Mouse (Mus musculus) activated CD4-positive, CD25-positive, alpha-beta regulatory T cell, adult 4 months (primary cell): ENCODE data around the gene Evl. TPM values are rescaled to one million over a fixed set of nuclear protein-coding genes. Genes with fewer than 3 reads are reported as not detected.

Experiments used
- ATAC-seq: one replicate; pipeline ENCODE4 v1.8.0; 2017
- polyA plus RNA-seq, 2 experiments: library from polyadenylated mRNA; unstranded; fragments of 100-300 nt; shearing (Covaris generic); gene quantifications; one replicate each; pipeline ENCODE4 v1.2.1; 2017

The Evl gene
- polyA plus RNA-seq, 2 experiments from 2014 or later = 212 to 251 TPM

GRCm38 (mm10) chr12:108591586-108591985 is 37.1 kb downstream of the Evl start:
- ATAC-seq = no peak

DNA sequence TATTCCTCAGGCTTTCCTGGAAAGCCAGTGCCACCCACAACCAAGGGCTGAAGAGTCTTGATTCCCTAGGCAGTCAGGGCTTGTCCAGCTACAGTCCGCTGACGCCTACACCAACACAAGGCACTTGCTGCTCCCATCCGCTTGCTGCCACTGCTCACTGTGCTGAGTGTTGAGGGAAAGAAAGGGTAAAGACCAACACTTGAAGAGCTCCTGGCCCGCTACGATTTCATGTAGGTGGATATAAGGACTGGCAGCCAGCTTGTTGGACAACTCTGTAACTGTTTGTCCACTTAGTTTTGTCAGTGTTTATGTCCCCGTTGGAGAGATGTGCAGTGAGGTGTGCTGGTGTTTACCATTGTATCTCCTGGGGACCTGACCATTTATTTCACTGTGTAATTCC is 38.3 kb downstream of the Evl start:
- ATAC-seq = no peak

GRCm38 (mm10) chr12:108600864-108601263 is 46.3 kb downstream of the Evl start:
- no peak for ATAC-seq

GRCm38 (mm10) chr12:108601326-108601725 is 46.8 kb downstream of the Evl start:
- ATAC-seq = no peak

GRCm38 (mm10) chr12:108604546-108604945 is 50.0 kb downstream of the Evl start:
- no peak for ATAC-seq

DNA sequence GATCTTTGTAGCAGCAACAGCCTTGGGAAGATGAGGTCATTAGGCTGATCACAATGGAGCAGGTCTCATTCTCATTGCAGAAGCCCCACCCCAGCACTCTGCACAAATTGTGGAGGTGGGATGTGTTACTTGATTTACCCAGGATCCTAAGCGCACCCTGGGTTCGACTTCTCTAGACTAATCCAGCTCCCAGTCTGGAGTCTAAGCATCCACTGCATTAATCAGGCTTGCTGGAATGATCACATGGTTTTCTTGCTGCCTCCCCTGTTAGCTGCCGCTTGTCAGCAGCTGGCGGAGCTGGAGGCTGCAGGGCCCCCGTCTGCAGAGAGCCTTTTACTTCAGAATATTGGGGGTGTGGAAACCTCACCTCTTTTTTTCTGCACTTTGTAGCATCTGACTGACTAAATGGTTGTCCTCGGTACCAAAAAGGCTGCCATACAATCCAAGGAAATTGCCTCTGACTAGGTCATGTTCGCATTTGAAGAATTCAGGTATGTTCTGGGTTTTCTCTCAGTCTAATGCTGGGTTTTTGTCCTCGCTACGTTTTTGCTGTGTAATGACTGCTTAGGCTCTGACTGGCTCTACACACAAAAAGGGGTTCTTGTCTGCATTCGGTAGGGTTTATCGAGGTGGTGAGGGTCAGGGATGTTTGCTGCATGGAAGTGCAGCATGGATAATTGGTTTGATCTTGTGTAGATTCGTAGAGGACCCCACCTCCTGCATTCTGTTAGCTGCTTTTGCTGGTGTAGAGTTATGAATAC is 51.2 kb downstream of the Evl start:
- ATAC-seq = no peak

GRCm38 (mm10) chr12:108606321-108606720 is 51.8 kb downstream of the Evl start:
- no peak for ATAC-seq

GRCm38 (mm10) chr12:108609446-108609845 is 54.9 kb downstream of the Evl start:
- no peak for ATAC-seq

DNA sequence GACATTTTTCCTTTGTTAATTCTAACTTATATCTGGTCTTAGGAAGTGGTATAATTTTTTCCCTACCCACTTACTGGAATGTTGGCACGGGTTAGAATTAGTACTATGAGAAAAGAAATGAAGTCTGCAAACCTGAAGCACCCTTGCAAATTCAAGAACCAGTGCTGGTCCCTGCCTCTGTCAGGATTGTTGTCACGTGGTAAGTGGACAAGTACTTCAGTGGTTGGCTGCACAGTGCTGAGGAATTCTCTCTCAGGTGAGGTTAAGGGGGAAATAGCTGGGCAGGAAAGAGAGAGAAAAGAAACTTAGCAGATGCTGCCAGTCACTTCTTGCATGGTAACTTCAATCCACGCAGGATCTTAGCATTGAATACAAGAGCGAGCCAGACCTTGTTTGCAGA is 55.7 kb downstream of the Evl start:
- ATAC-seq = no peak

DNA sequence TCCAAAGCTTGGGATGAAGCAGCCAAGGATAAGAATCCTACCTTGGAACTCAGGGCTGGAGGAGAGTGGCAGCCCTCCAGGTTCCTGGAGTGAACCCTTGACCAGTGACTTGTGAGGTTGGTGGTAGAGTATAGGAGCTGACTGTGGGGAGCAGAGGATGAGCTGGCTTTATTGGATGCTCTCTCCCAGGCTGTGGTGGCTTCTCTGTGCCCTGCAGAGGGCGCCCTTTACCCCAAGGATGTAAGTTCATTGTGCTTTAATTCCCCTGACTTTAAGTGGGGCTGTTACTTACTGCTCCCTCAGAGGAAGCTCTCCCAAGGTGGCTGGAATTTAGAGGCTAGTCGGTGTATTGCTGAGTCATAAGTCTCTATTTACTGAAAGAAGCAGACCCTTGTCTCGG is 58.6 kb downstream of the Evl start:
- ATAC-seq = peak; percentile 88

DNA sequence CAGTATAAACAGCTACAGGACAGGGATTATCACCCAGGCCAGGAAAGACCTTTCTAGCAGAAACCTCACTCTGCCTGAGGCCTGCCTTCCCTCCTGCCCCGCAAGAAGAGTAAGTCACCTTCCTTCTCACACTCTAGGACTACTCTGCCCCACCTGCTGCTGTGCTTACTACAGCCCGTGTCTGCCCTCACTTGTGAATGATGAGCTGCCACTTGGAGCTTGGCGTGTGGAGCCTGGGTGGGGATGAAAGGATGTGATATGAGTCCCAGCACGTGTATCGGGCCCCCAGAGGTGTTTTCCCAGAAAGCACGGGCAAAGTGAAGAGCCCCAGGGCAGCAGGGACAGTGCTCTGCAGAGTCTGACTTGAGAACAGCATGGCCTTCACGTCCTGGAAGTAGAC is 63.0 kb downstream of the Evl start:
- peak; percentile 31 for ATAC-seq

DNA sequence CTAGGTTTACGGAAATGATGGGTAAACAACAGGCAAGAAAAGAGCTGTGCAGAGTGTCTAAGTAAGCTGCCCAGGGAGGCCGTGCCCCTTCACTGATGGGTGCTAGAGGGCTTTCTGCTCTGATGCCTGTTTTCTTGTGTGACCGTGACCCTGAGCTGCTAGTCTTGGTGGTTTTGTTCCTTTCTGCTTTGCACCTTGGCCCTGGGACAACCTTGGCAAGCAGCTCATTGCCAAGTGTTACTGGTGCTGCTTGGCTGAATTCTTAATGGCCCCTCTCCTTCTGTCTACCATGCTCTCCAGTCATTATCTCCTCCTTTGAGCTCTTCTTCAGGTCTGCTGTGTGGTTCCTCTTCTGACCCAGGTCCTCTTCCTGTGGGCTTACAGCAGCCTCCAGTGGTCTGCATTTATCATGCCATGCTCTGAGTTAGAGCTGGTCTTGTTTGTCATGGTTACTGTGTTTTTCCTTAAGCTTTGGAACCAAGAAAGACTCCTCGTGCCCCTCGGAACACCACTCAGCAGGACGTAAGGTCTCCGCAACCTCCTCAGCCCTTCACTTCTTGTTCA is 65.4 kb downstream of the Evl start:
- no peak for ATAC-seq

DNA sequence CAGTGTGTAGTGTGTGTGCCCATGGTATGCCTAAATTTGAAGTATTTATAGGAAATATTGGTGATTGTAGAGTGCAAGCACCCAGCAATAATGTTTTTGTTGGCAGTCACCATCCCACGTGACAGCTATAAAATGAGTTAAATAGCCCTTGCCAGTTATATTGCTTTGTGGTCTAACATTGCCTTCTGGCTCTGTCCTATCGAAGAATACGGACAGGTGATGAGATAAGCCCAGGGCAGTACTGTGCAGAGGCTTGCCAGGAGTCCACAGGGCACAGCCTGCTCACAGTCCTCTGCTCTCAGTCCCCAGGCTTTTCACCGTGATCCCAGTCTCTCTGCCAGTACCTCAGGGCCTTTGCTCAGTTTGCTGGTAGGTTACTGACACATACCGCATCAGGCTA is 67.9 kb downstream of the Evl start:
- ATAC-seq = no peak

- ATAC-seq = no peak
These were observed 75.0 kb downstream of the Evl start for GRCm38 (mm10) chr12:108629556-108629955.

DNA sequence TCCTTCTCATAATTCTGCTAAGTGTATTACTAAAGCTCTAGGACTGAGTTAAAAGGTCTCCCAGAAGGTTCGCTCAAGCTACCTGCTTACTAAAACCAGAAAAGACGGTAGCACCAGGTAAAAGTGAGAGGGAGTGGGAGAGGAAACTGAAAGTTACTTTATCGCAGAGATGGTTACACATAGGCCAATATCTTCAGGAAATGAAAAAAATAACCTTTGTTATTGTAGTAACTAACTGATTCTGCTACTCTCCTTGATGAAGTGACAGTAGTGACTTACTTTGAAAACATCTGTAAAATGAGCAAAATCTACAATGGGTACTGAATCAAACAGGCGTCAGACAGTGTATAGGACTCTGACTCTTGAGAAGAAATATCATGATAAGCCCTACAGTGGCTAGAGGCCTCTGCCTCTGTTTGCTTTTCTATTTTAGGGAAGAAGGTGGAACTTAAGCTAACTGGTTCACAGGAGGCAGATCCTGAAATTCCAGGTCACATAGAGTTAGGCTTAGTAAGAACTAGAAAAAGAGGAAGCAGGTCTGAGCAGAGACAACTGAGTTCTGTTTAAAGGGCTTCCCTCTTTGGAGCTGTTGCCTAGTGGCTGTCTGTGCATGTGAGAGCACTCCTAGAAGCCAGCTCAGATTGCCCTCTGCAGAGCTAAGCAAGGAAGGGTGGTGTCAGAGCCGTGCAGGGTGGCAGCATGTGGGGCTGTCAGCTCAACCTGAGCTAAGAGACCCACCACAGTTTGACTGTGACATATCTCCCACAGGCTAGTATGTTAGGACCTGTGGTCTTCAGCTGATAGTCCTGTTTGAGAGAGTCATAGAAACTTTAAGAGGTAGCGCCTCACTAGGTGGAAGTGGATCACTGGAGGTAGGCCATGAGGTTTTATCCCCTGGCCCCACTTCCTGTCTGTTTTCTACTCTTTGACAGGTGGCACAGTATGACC is 76.5 kb downstream of the Evl start:
- peak; percentile 57 for ATAC-seq

GRCm38 (mm10) chr12:108632501-108632900 is 78.0 kb downstream of the Evl start:
- ATAC-seq = no peak

- ATAC-seq = peak; percentile 18
These were observed 79.5 kb downstream of the Evl start for GRCm38 (mm10) chr12:108634031-108634430.

- peak; percentile 63 for ATAC-seq
These were observed 81.0 kb downstream of the Evl start for GRCm38 (mm10) chr12:108635501-108635900.

GRCm38 (mm10) chr12:108637440-108637839 is 82.9 kb downstream of the Evl start:
- ATAC-seq = no peak

DNA sequence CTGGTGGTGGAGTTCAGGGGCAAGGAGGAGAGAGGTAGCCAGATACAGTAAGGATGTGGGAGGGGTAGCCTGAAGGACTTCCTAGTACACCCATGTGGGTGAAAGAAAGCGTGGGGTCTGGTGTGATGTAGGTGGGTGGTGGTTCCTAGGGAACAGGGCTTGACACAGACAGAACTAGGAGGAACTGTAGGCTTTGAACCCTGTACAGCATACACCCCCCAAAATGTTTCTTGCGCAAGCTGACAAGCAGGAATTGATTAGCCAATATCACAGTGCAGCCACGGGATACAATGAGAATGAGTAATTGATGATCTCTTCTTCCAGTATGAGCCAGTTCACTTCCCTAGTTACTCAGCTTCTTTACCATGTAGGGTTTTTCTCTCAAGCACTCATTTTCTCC is 84.6 kb downstream of the Evl start:
- ATAC-seq = no peak

GRCm38 (mm10) chr12:108642019-108642418 is 87.5 kb downstream of the Evl start:
- ATAC-seq = no peak

- ATAC-seq = peak; percentile 69
These were observed 91.7 kb downstream of the Evl start for GRCm38 (mm10) chr12:108646234-108646633.

GRCm38 (mm10) chr12:108647784-108648183 is 93.3 kb downstream of the Evl start:
- ATAC-seq = no peak
